Mouse (Mus musculus): Measurements from ENCODE around the gene Matn1. TPM values are rescaled to one million over a fixed set of nuclear protein-coding genes. Genes with fewer than 3 reads are reported as not detected.

Gene Matn1
- polyA plus RNA-seq, 2 experiments: 0.08 to 0.13 TPM

GRCm38 (mm10) chr4:130913077-130913476, 31.1 kb upstream of the Matn1 start, which contains the start of gene Laptm5:
Gene Laptm5 (plus strand): TSS chr4:130913125.
- Histone ChIP-seq H3K9me3 (ENCODE audit: control insufficient read depth, low read length) (no peaks in the 10 kb centered on the region), H3K4me2 (ENCODE audit: low read depth) (peak within 1 kb of the TSS; percentile 18; the same call in 1 of the 2 replicates), H3K4me3 (ENCODE audit: insufficient read depth in 1 of 2, low read depth in 2 of 2, low read length in 2 of 2) (peak within 1 kb of the TSS; percentile 32 to 57), H3K36me3 (replicated peaks; ENCODE audit: control insufficient read depth, insufficient read depth, low read depth) (no peaks in the 10 kb centered on the region), H3K27me3 (ENCODE audit: control insufficient read depth, insufficient read depth, low read length) (no peaks in the 10 kb centered on the region), H3K9ac (replicated peaks) (peak within 1 kb of the TSS; percentile 1; the same call in 1 of the 2 replicates), H3K4me1 (replicated peaks; ENCODE audit: control insufficient read depth in 2 of 2, insufficient read depth in 2 of 2, low read length in 1 of 2) (peaks cover 0 to 15% of the 10 kb centered on the region in 2 experiments; a peak in 3 of 4 replicates), H3K27ac (peak within 1 kb of the TSS; percentile 25; the same call in 1 of the 2 replicates)
- 8% methylated on average over 11 of the region's 11 CpGs for WGBS (ENCODE audit: insufficient replicate concordance)
- DNase-seq (ENCODE audit: low read depth in 3 of 3, low spot score in 3 of 3) (peak in 1 of 3 experiments; percentile 23), ATAC-seq (ENCODE audit: insufficient read depth) (0 out of 2 replicates have a peak, but pooled peaks have one; percentile 19)
- TF ChIP-seq CTCF (IDR thresholded peaks at IDR 0.05; ENCODE audit: low read depth) (no peak), EP300 (IDR thresholded peaks at IDR 0.05; ENCODE audit: low read depth) (no peak)

GRCm38 (mm10) chr4:130913511-130913910, 30.7 kb upstream of the Matn1 start:
- 11% methylated on average over 3 of the region's 3 CpGs for WGBS (ENCODE audit: insufficient replicate concordance)
- Histone ChIP-seq H3K36me3 (replicated peaks; ENCODE audit: control insufficient read depth, insufficient read depth, low read depth) (no peaks in the 10 kb centered on the region), H3K4me1 (replicated peaks; ENCODE audit: control insufficient read depth in 2 of 2, insufficient read depth in 2 of 2, low read length in 1 of 2) (peaks cover 0 to 15% of the 10 kb centered on the region in 2 experiments; a peak in 3 of 4 replicates), H3K9me3 (ENCODE audit: control insufficient read depth, low read length) (no peaks in the 10 kb centered on the region), H3K9ac (replicated peaks) (peak overlapping the region; percentile 1; the same call in 1 of the 2 replicates), H3K4me2 (ENCODE audit: low read depth) (peak overlapping the region; percentile 2; the same call in 1 of the 2 replicates), H3K4me3 (ENCODE audit: insufficient read depth in 1 of 2, low read depth in 2 of 2, low read length in 2 of 2) (peak overlapping the region; percentile 32 to 57), H3K27me3 (ENCODE audit: control insufficient read depth, insufficient read depth, low read length) (no peaks in the 10 kb centered on the region), H3K27ac (peak overlapping the region; percentile 25; the same call in 1 of the 2 replicates)
- ATAC-seq (ENCODE audit: insufficient read depth): no peak
- no peak for TF ChIP-seq EP300 (IDR thresholded peaks at IDR 0.05; ENCODE audit: low read depth)
- no peak for TF ChIP-seq CTCF (IDR thresholded peaks at IDR 0.05; ENCODE audit: low read depth)
- DNase-seq (ENCODE audit: low read depth in 3 of 3, low spot score in 3 of 3): no peak

DNA sequence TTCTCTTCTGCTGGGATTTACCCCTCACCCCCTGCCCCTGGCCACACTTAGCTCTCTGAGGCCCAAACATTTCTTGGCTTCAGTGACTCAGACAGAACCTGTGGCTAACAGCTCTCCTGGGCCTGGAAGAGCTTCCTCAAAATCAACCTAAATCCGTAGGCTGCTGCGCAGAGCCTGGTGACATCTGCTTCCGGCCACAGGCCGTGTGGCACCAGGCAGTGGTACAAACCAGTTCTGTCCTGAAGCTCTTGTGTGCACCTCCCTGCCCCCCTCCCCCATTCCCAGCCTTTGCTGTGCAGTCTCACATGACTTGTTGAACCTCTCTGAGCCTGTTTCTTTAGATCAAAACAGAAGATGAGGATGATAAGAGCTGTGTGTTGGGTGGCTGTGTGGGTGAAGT, 30.2 kb upstream of the Matn1 start:
- H3K4me1 ChIP-seq (replicated peaks; ENCODE audit: control insufficient read depth in 2 of 2, insufficient read depth in 2 of 2, low read length in 1 of 2): peaks cover 0 to 15% of the 10 kb centered on the region in 2 experiments; a peak in 3 of 4 replicates
- ATAC-seq (ENCODE audit: insufficient read depth) (peak; percentile 55; the same call in 1 of the 2 replicates), DNase-seq (ENCODE audit: low read depth in 3 of 3, low spot score in 3 of 3) (peak in 1 of 3 experiments; percentile 41)
- no peaks in the 10 kb centered on the region for H3K27me3 ChIP-seq (ENCODE audit: control insufficient read depth, insufficient read depth, low read length)
- peak overlapping the region; percentile 1; the same call in 1 of the 2 replicates for H3K9ac ChIP-seq (replicated peaks)
- H3K4me3 ChIP-seq (ENCODE audit: insufficient read depth in 1 of 2, low read depth in 2 of 2, low read length in 2 of 2): peak overlapping the region; percentile 32 to 57
- H3K36me3 ChIP-seq (replicated peaks; ENCODE audit: control insufficient read depth, insufficient read depth, low read depth): no peaks in the 10 kb centered on the region
- H3K9me3 ChIP-seq (ENCODE audit: control insufficient read depth, low read length): no peaks in the 10 kb centered on the region
- no peak overlapping the region for H3K27ac ChIP-seq
- peak overlapping the region; percentile 20 for H3K4me2 ChIP-seq (ENCODE audit: low read depth)
- 15% methylated on average over 4 of the region's 4 CpGs for WGBS (ENCODE audit: insufficient replicate concordance)
- TF ChIP-seq CTCF (IDR thresholded peaks at IDR 0.05; ENCODE audit: low read depth): no peak
- TF ChIP-seq EP300 (IDR thresholded peaks at IDR 0.05; ENCODE audit: low read depth): 0 out of 2 replicates have a peak, but pooled peaks have one; percentile 7

GRCm38 (mm10) chr4:130914527-130914926, 29.7 kb upstream of the Matn1 start:
- no peak for TF ChIP-seq CTCF (IDR thresholded peaks at IDR 0.05; ENCODE audit: low read depth)
- Histone ChIP-seq H3K4me3 (ENCODE audit: insufficient read depth in 1 of 2, low read depth in 2 of 2, low read length in 2 of 2) (peak overlapping the region; percentile 25 to 39; a peak in 3 of 4 replicates), H3K4me2 (ENCODE audit: low read depth) (peak overlapping the region; percentile 32), H3K27me3 (ENCODE audit: control insufficient read depth, insufficient read depth, low read length) (no peaks in the 10 kb centered on the region), H3K9ac (replicated peaks) (no peak overlapping the region), H3K36me3 (replicated peaks; ENCODE audit: control insufficient read depth, insufficient read depth, low read depth) (no peaks in the 10 kb centered on the region), H3K4me1 (replicated peaks; ENCODE audit: control insufficient read depth in 2 of 2, insufficient read depth in 2 of 2, low read length in 1 of 2) (peaks cover 0 to 15% of the 10 kb centered on the region in 2 experiments; a peak in 3 of 4 replicates), H3K27ac (no peak overlapping the region), H3K9me3 (ENCODE audit: control insufficient read depth, low read length) (no peaks in the 10 kb centered on the region)
- ATAC-seq (ENCODE audit: insufficient read depth) (no peak), DNase-seq (ENCODE audit: low read depth in 3 of 3, low spot score in 3 of 3) (no peak)
- WGBS (ENCODE audit: insufficient replicate concordance): 16% methylated on average over 7 of the region's 7 CpGs

DNA sequence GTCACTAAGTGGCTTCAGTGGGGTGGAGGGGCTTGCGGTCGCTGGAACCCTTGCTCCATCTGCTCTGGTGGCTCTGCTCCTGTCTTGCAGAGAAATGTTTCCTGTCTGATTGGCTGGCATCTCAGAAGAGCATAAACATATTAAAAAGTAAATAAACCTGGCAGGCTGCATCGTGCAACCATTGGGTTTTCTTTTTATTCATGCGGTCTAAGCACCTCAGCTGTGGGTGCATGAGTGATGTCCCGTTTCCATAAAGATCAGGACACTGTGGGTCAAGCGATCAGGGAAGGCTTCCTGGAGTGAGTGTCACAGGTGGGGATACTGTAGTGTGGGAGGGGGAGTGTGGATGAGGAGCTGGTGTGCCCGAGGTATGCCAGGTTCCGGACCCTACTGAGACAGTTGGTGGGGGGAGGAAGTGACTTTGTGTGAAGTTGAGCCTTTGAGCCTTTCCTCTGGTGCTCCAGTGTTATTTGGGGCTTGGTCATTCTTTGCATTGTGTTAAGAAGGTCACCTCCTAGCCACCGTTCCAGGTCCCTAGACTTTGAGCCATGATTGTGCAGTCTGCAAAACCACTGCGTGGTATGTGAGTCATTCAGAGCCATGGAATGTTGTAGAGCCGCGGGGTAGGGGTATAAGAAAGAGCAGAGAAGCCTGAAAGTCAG, 29.0 kb upstream of the Matn1 start:
- peak overlapping the region; percentile 32 for H3K4me2 ChIP-seq (ENCODE audit: low read depth)
- WGBS (ENCODE audit: insufficient replicate concordance): 20% methylated on average over 12 of the region's 12 CpGs
- no peak overlapping the region for H3K9ac ChIP-seq (replicated peaks)
- DNase-seq (ENCODE audit: low read depth in 3 of 3, low spot score in 3 of 3): no peak
- TF ChIP-seq CTCF (IDR thresholded peaks at IDR 0.05; ENCODE audit: low read depth) (no peak), EP300 (IDR thresholded peaks at IDR 0.05; ENCODE audit: low read depth) (no peak)
- no peak for ATAC-seq (ENCODE audit: insufficient read depth)
- peak overlapping the region; percentile 25 to 39 for H3K4me3 ChIP-seq (ENCODE audit: insufficient read depth in 1 of 2, low read depth in 2 of 2, low read length in 2 of 2)
- H3K9me3 ChIP-seq (ENCODE audit: control insufficient read depth, low read length): no peaks in the 10 kb centered on the region
- no peaks in the 10 kb centered on the region for H3K27me3 ChIP-seq (ENCODE audit: control insufficient read depth, insufficient read depth, low read length)
- no peaks in the 10 kb centered on the region for H3K36me3 ChIP-seq (replicated peaks; ENCODE audit: control insufficient read depth, insufficient read depth, low read depth)
- H3K4me1 ChIP-seq (replicated peaks; ENCODE audit: control insufficient read depth in 2 of 2, insufficient read depth in 2 of 2, low read length in 1 of 2): peaks cover 0 to 11% of the 10 kb centered on the region in 2 experiments; a peak in 3 of 4 replicates
- no peak overlapping the region for H3K27ac ChIP-seq

All from liver, embryonic 14.5 days (tissue).